In the genomic region with DNA sequence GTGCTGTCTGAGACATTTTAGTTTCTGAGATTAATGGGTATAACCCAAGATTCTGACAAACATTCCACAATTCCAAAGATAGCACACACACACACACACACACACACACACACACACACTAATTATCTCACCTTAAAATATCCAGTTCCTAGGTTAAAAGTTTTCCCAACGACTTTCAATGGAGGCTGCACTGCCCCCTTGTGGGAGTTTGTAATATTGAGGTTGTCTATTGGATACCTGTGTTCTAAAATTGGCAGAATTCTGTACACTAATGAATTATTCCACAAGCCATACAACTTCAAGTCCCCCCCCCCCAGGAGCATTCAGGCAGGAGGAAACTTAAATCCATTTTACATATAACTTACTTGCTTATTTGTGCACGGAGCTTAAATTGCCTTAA, we compare ENCODE assay signal across 7 mouse cellular contexts. TPM values are rescaled to one million over a fixed set of nuclear protein-coding genes. Genes with fewer than 3 reads are reported as not detected.
DNase-seq lines count a peak whose midpoint lies in the region; ATAC-seq and TF ChIP-seq lines count a peak whose summit lies in the region.

No protein-coding gene starts in this region.

- H3K9ac ChIP-seq in kidney, embryonic 15.5 days, result no peak overlapping the region

- WGBS in kidney, adult 2 months, result 14% methylated on average over 2 of the region's 2 CpGs
- 14% methylated on average over 2 of the region's 2 CpGs for WGBS in kidney, embryonic 15.5 days

- H3K4me2 ChIP-seq in kidney, embryonic 15.5 days, result no peak overlapping the region

- H3K4me1 ChIP-seq in kidney, adult 2 months (ENCODE audit: control insufficient read depth, insufficient read depth, low read length), result no peaks in the 10 kb centered on the region; the same call in 1 of the 2 replicates
- peaks cover 6% of the 10 kb centered on the region; the same call in 1 of the 2 replicates for H3K4me1 ChIP-seq in kidney, embryonic 15.5 days

- no peak overlapping the region for H3K4me3 ChIP-seq in kidney, adult 2 months (ENCODE audit: insufficient read depth, low read depth, low read length)
- no peak overlapping the region for H3K4me3 ChIP-seq in kidney, embryonic 15.5 days (replicated peaks)

- no peaks in the 10 kb centered on the region for H3K36me3 ChIP-seq in kidney, adult 2 months (ENCODE audit: control insufficient read depth, insufficient read depth, low read length)
- H3K36me3 ChIP-seq in kidney, embryonic 15.5 days, result no peaks in the 10 kb centered on the region

- no peak overlapping the region for H3K27ac ChIP-seq in kidney, adult 2 months (ENCODE audit: insufficient read depth, low read depth, low read length)
- H3K27ac ChIP-seq in kidney, embryonic 15.5 days, result no peak overlapping the region

- no peak for TF ChIP-seq CTCF in kidney, adult 2 months (conservative IDR thresholded peaks at IDR 0.05; ENCODE audit: insufficient read depth, insufficient read length, low read depth, low read length)

- ATAC-seq in kidney, embryonic 15.5 days (replicated peaks; ENCODE audit: low FRiP score), result no peak

- DNase-seq in kidney, adult 2 months, result peak; percentile 52
- DNase-seq in 3T3-L1 (ENCODE audit: low read depth, low spot score) (peak; percentile 74), 416B (ENCODE audit: low read depth) (peak; percentile 35)
- DNase-seq in c-Kit-positive CD71-positive TER-119-positive erythroid progenitor cells, embryonic 14.5 days (ENCODE audit: low spot score), result peak; percentile 23
- peak; percentile 23 to 77 for DNase-seq in layer of hippocampus, postnatal 25 days (ENCODE audit: extremely low spot score in 1 of 2, low spot score in 1 of 2)
- peak; percentile 61 for DNase-seq in thymus, postnatal 4 days

- no peak for TF ChIP-seq POLR2A in kidney, adult 2 months (IDR thresholded peaks at IDR 0.05; ENCODE audit: low read depth, low read length)

- no peaks in the 10 kb centered on the region for H3K9me3 ChIP-seq in kidney, embryonic 15.5 days (replicated peaks)

- H3K27me3 ChIP-seq in kidney, adult 2 months (replicated peaks; ENCODE audit: control insufficient read depth, insufficient read depth, low read length), result no peaks in the 10 kb centered on the region
- no peaks in the 10 kb centered on the region for H3K27me3 ChIP-seq in kidney, embryonic 15.5 days

RNA-seq across cellular contexts. Expression of gene Prkg1, which starts 18.2 kb away (rescaled TPM):
- 1.6 and 1.7 TPM in 2 replicates for polyA plus RNA-seq in kidney, adult 2 months (2012; rRNA removed)
- polyA plus RNA-seq in kidney, embryonic 15.5 days (2015; fragmentation: Nextera tagmentation; extraction: Ambion mirVana), result 3.2 and 3.5 TPM in 2 replicates
- total RNA-seq in layer of hippocampus, postnatal 25 days (2021), result 10 to 100 TPM; 17.8 to 25.1 TPM

Comparison
In these comparisons a context has a peak if more than half of its experiments do, and no peak if none do; other contexts are left out.
1. DNase-seq: peak in every context shown above with its lines; median percentile 74 in 3T3-L1; 61 in thymus, postnatal 4 days; 52 in kidney, adult 2 months; 50 in layer of hippocampus, postnatal 25 days; 35 in 416B; 23 in c-Kit-positive CD71-positive TER-119-positive erythroid progenitor cells, embryonic 14.5 days.